Mouse (Mus musculus): Measurements from ENCODE around the gene Meis3. TPM values are rescaled to one million over a fixed set of nuclear protein-coding genes. Genes with fewer than 3 reads are reported as not detected.

Gene Meis3
- polyA plus RNA-seq, 1 experiment: not detected

GRCm38 (mm10) chr7:16221582-16222272, 46.8 kb downstream of the Meis3 start, which contains the start of gene Dhx34:
TSS of gene Dhx34 (minus strand) at chr7:16222037.
- Histone ChIP-seq H3K4me1 (ENCODE audit: control insufficient read depth, insufficient read depth, low read length) (no peaks in the 10 kb centered on the region), H3K27ac (ENCODE audit: insufficient read depth, low read depth, low read length) (peak within 1 kb of the TSS; percentile 52), H3K4me3 (ENCODE audit: insufficient read depth, low read depth, low read length) (peak within 1 kb of the TSS; percentile 71)
- WGBS: under 1% methylated on average over 34 of the region's 34 CpGs
- TF ChIP-seq CTCF (IDR thresholded peaks at IDR 0.05; ENCODE audit: insufficient read depth, low read depth, low read length) (no peak), POLR2A (IDR thresholded peaks at IDR 0.05; ENCODE audit: insufficient read depth, low read depth, low read length) (peak; percentile 75)

- no peak for TF ChIP-seq CTCF (IDR thresholded peaks at IDR 0.05; ENCODE audit: insufficient read depth, low read depth, low read length)
- no peak for TF ChIP-seq POLR2A (IDR thresholded peaks at IDR 0.05; ENCODE audit: insufficient read depth, low read depth, low read length)
- 63% methylated on average over 5 of the region's 5 CpGs for WGBS
- no peak overlapping the region for H3K27ac ChIP-seq (ENCODE audit: insufficient read depth, low read depth, low read length)
- H3K4me1 ChIP-seq (ENCODE audit: control insufficient read depth, insufficient read depth, low read length): no peaks in the 10 kb centered on the region
- H3K4me3 ChIP-seq (ENCODE audit: insufficient read depth, low read depth, low read length): no peak overlapping the region
These were observed 55.0 kb downstream of the Meis3 start for GRCm38 (mm10) chr7:16229869-16230268.

Other genes with a start within 250 kb of the Meis3 start
- gene Nop53, start 229.0 kb upstream of the Meis3 start, polyA plus RNA-seq (2012; ENCODE audit: insufficient read depth, insufficient read length, low replicate concordance, missing spikeins): not detected in 2 replicates
- gene Ehd2, start 207.5 kb upstream of the Meis3 start, polyA plus RNA-seq (2012; ENCODE audit: insufficient read depth, insufficient read length, low replicate concordance, missing spikeins): not detected in 2 replicates
- not detected in 2 replicates for gene Bicra, start 127.2 kb upstream of the Meis3 start, polyA plus RNA-seq (2012; ENCODE audit: insufficient read depth, insufficient read length, low replicate concordance, missing spikeins)
- gene Zfp541, start 113.3 kb upstream of the Meis3 start, polyA plus RNA-seq (2012; ENCODE audit: insufficient read depth, insufficient read length, low replicate concordance, missing spikeins): not detected in 2 replicates
- not detected in 2 replicates for gene Napa, start 76.6 kb upstream of the Meis3 start, polyA plus RNA-seq (2012; ENCODE audit: insufficient read depth, insufficient read length, low replicate concordance, missing spikeins)
- gene Kptn, start 55.2 kb upstream of the Meis3 start, polyA plus RNA-seq (2012; ENCODE audit: insufficient read depth, insufficient read length, low replicate concordance, missing spikeins): not detected in 2 replicates
- not detected in 2 replicates for gene Slc8a2, start 45.3 kb upstream of the Meis3 start, polyA plus RNA-seq (2012; ENCODE audit: insufficient read depth, insufficient read length, low replicate concordance, missing spikeins)
- not detected in 2 replicates for gene Dhx34, start 46.9 kb downstream of the Meis3 start, polyA plus RNA-seq (2012; ENCODE audit: insufficient read depth, insufficient read length, low replicate concordance, missing spikeins)
- gene C5ar2, start 69.1 kb downstream of the Meis3 start, polyA plus RNA-seq (2012; ENCODE audit: insufficient read depth, insufficient read length, low replicate concordance, missing spikeins): not detected in 2 replicates
- gene C5ar1, start 84.5 kb downstream of the Meis3 start, polyA plus RNA-seq (2012; ENCODE audit: insufficient read depth, insufficient read length, low replicate concordance, missing spikeins): not detected in 2 replicates
- not detected in 2 replicates for gene Inafm1, start 98.5 kb downstream of the Meis3 start, polyA plus RNA-seq (2012; ENCODE audit: insufficient read depth, insufficient read length, low replicate concordance, missing spikeins)
- gene Ccdc9, start 111.7 kb downstream of the Meis3 start, polyA plus RNA-seq (2012; ENCODE audit: insufficient read depth, insufficient read length, low replicate concordance, missing spikeins): not detected in 2 replicates
- not detected in 2 replicates for gene Bbc3, start 133.3 kb downstream of the Meis3 start, polyA plus RNA-seq (2012; ENCODE audit: insufficient read depth, insufficient read length, low replicate concordance, missing spikeins)
- not detected in 2 replicates for gene Sae1, start 212.7 kb downstream of the Meis3 start, polyA plus RNA-seq (2012; ENCODE audit: insufficient read depth, insufficient read length, low replicate concordance, missing spikeins)
- 372 TPM in 1 of 2 replicates, not detected in the other for gene Zc3h4, start 225.8 kb downstream of the Meis3 start, polyA plus RNA-seq (2012; ENCODE audit: insufficient read depth, insufficient read length, low replicate concordance, missing spikeins)

Data from olfactory bulb, adult 2 months (tissue).